Mouse (Mus musculus): ENCODE measurements around the gene Samd4b.
A peak's percentile ranks its signal among the peaks of the same experiment; 100 is the strongest.

Samd4b gene

DNA sequence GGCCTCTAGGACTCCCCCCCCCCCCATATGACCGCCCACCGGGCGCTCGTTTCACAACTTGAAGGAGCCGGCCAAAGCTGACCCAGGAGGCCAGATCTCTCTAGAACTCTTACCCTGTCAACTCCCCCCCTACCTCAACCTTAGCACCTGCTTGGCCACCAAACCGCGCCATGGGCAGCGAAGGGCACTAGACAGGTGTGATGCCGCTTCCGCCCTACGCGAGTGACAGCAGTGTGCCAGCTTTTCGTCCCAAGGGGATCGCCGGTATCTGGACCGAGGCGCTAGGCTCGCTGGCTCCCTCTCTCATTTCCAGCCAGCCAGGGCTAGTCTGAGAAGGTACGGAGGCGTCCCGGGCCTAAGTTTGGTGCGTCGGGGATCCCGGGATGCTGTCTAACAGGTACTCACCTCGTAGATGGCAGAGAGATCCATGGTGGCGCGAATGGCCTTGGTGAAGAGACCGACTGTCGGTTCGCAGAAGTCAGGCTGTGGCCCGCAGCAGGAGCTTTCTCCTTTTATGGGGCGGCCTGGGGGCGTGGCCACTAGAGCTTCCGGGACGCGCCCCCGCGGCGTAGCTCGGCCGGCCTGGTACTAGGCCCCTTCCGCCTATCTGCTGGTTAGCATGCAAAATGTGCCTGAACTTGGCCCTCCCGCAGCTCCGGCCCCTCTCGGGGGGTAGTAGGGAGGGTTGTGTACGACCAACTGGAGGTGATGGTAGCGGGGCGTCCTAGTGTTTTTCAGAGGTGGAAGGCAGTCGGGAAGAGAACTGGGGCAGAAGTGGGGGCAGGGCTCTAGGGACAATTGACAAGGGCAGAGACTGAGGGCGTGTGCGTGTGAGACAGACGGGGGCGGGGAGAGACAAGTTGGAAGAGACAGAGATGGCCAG is 218.9 kb downstream of the Samd4b start:
- peak; percentile 88 for DNase-seq (ENCODE audit: low read depth, low spot score)

DNA sequence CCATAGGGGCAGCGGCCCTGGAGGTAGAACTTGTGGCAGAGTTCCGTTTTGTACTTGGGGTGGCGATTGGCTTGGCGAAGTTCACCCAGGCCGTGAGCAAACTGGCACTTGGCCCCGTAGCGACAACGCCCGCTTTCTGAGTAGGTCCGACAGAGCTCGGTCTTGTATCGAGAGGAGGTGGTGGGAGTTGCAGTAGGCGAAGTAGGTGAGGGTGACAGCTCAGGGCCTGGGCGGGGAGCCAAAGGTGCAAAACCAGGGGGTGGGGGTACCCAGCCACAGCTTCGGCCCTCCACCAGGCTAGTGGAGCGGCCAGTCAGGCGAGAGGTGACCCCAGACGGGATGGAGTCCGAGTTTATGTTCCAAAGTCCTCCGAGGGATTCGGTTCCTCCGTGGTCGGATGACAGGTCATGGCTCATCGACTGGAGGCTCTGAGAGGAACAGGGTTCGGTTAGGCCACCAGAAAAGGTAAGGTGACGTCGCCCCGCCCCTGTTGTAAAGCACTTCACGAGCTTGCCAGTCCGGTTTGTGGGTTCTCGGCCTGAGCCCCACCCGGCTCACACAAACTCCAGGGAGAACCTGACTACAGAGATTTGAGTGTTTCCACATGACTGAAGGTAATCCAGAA is 219.8 kb downstream of the Samd4b start:
- no peak for DNase-seq (ENCODE audit: low read depth, low spot score)

DNA sequence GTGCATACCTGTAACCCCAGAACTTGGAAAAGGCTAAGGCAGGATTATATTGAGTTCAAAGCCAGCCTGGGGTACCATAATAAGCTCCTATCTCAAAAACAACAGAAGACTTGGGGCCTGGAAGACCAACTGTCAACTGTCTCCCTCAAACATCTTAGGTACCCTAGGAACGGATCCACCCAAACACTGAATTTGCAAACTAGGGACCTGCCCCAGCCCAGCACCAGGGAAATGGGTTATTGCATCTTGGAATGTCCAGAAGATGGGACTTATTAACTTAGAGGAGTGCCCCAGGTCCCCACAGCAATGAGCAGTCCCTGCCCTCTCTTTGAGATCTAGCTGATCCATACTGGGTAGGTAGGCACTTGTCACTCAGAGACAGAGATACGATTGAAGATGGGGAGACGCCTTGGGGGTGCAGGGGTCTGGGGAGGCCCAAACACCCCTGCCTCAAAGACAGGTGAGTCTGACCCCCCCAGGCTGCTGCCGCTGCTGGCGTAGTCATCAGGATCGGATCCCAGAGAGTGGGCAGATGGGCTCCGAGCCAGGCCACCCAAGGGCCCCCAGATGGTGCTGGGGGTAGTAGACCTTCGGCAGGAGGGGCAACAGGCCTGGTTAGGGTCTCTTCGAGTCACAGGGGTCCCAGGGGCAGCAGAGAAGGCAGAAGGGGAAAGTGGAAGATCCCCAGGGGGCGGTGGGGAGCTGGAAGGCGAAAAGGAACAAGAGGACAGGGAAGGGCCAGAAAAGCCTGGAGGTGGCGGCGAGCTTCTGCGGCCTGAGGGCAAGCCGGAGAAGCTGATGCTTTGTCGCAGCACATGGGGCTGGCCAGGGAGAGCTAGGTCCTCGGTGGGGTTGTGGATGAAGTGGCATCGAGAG is 220.5 kb downstream of the Samd4b start:
- DNase-seq (ENCODE audit: low read depth, low spot score) = no peak

DNA sequence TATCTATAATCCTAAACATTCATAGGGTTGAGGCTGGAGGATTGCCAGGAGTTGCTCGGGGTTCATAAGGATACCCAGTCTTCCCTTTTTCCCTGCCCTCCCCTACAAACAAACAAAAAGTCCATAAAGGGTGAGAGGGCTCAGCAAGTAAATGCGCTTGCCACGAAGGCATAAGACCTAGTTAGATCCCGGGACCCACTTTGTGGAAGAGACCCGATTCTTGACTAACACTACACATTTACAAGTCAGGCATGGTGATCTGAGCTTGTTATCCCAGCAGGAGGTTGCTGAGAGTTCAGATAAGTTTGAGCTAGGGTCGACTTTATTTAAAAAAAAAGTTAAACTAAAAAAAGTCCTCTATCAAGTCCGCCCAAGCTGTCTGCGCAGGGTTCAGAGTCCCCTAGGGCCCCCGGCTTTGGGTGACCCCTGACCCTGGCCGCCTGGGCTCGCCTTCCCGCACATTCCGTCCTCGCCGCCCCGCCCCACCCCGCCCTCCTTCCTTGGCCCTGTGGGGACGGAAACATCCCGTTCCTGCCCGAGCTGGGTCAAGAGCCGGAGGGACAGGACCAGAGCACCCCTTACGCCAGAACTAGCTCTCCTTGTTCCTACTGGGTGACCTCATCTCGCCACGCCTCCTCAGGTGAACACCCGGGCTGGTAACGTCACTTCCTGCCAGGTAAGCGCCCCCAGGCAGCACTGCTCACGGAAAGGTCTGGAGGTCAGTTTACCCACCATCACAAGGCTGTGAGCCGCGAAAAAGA is 221.8 kb downstream of the Samd4b start:
- DNase-seq (ENCODE audit: low read depth, low spot score) = no peak

DNA sequence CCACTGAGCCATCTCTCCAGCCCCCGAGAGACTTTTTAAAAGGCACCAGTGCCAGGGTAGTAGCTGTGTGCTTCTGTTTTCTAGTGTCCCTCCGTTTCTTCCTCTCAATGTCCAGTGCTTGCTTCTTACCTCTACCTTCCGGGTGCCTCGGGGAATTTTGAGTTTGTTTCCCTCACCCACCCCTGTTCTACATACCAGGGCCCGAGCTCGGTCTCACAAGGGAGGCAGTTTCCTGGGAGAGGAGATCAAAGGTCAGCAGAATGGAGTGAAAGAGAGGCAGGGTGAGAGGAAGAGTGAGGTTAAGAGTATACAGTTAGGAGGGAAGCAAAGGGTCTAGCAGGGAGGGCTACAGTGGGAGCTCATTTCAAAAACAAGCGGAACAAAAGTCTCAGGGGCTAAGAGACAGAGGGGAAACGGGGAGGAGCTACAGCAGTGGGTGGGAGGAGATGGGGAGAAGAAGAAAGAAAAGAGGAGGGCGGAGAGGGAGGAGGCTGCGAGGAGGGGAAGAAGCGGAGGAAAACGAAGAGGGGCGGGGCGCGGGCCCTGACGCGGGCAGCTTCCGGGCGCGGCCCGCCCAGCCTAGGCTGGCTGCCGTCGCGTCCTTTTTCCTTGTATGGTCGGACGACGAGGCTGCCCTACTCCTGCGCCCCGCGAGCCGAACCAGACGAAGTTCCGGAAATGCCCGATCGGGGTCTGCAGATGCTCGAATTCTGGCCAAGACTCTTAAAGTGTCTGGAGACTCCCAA is 222.6 kb downstream of the Samd4b start:
- DNase-seq (ENCODE audit: low read depth, low spot score) = peak; percentile 83

DNA sequence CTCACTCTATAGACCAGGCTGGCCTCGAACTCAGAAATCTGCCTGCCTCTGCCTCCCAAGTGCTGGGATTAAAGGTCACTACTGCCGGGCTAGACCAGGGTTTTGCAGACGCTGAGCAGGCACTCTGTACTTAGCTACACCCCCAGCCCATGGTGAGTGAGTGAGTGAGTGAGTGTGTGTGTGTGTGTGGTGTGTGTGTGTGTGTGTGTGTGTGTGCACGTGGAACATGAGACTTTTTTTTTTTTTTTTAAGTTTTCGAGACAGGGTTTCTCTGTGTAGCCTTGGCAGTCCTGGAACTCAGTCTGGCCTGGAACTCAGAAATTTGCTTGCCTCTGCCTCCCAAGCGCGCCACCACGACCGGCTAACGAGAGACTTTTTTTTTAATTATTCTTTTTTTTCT is 223.3 kb downstream of the Samd4b start:
- no peak for DNase-seq (ENCODE audit: low read depth, low spot score)

DNA sequence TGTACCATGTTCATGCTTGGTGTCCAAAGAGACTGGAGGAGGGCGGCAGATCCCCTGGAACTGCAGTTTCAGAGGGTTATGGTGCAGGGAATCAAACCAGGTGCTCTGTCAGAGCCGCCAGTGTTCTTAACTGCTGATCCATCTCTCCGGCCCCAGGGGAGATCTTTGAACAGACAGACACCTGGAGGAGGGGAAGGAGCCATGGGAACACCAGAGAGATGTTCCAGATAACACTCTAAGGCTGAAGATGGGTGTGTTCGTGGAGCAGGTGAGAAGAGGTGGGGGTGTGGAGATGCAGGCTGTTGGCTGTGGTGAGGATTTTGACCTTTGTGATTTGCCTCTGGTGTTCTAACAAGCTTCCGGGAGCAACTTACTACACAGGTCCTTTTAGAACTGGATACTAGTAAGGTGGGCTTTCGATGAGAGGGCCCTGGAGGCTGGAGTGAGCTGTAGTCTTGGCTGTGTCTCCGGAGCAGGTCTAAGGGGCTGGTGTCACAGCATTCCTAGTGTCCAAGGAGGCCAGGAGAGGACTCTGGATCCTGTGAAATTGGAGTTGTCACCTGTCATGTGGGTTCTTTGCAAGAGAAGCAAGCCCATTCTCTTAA is 224.0 kb downstream of the Samd4b start:
- DNase-seq (ENCODE audit: low read depth, low spot score) = no peak

DNA sequence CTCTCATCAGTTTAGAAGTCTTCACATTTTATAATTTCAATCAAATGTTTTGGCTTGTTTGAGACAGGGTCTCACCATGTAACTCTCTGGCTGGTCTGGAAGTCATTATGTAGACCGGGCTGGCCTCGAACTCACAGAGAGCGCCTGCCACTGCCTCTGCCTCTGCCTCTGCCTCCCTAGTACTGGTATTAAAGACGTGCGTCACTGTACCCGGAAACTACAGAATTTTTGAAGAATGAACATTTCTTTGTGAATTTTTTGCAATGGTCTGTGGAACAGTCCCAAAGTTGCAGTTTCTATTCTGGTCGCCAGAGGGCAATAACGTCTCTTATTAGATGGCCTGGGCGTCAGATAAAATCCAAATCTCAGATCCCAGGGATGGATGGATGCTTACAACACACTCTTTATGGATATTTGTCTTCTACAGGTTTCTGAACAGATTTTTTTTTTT is 224.8 kb downstream of the Samd4b start:
- peak; percentile 93 for DNase-seq (ENCODE audit: low read depth, low spot score)

DNA sequence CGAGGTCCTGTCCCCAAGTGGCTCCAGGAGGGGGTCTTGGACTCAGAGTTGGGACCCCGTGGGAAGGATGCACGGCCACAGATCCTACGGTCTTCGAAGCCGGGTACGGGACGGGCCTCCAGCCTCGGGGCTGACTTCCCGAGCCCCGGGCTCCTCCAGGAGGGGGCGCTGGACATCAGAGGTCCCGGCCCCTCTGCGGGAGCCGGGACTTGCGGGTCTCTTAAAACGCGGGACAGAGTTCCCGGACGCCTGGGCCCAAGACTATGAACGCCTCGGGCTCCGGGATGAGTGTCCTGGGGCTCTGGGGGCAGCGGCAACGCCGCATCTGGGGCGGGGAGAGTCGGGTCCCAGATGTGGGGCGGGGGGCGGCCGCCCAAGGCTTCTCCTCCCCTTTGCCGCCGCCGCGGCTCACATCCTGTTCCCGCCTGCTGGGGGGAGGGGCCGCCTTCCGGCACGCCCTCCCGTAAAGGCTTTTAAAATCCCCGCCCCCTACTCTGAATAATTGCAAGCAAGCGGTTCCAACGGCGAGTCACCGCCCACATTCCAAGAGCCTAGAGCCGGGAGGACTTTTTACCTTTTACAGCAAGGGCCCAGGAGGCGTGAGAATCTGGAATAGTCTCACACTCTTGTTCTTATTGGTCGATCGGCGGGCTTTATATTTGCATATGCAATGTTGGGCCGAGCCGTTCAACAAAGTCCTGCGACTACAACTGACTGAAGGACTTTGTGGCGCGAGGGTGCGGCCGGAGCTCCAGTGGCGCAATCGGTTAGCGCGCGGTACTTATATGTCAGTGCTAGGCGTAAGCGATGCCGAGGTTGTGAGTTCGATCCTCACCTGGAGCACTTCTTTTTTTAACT is 225.5 kb downstream of the Samd4b start, which contains the start of gene Plekhg2:
Gene Plekhg2, minus strand, starts transcription at position 349 of the 858 bp plus-strand sequence.
- DNase-seq (ENCODE audit: low read depth, low spot score) = peak; percentile 96

DNA sequence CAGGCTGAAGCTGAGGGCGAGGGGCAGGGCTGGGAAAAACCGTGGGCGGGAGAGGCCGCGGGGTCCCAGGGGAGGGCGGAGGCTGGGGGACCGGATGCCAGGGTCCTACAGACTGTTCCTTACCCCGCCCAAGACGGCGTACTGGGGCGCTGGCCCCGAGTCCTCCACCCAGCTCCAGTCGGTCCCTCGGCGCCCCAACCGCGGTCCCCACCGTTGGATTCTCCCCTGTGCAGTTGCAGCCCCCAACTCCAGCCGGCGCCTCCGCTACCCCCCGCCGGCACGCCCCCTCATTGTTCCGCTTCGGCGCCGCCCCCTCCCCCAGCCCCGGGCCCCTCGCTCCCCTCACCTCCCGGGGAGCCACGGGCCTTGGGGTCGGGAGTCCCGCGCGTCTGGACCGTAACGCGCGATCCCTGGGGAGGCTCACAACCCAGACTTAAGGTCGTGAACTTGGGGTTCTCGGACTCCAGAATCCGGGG is 226.4 kb downstream of the Samd4b start:
- DNase-seq (ENCODE audit: low read depth, low spot score) = no peak

DNA sequence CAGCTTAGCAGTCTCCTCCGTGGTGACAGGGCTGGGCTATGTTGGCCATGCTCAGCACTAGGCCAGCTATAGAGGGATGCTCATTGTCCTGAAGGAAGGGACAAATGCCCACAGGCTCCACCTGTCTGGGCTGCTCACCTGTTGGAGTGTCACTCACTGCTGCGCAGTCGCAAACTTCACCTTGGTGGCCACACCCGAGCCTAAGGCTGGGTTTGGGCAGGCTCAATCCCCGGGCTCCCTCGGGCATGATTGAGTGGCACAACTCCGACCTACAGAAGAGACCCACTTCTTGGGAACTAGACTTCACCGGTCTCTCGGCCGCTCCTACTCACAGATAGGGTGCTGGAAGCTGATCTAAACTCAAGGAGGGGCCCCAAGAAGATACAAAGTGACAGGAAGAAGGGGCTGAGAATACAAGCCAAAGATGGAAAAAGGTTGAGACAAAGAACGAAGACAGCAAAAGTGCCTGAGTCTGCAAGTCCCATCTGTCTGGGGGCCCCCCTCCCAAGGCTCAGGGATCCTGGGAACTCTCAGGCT is 226.9 kb downstream of the Samd4b start:
- DNase-seq (ENCODE audit: low read depth, low spot score) = no peak

DNA sequence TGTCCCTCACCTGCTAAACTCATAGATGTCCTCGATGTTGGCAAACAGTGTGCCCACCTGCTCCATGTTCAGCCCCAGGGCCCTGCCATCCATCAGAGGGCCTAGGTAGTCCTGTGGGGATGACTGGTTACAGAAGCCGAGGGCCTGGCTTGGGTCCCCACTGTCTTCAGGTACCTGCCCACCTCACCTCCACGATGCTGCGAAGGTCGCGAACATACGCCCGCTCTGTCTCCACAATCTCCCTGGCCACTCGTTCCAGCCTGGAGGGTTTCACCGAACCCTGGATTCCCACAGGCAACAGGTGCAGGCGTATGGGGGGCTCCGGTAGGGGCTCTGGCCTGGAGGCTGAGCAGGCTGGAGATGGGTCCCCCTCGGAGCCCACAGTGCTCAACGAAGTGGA is 227.9 kb downstream of the Samd4b start:
- no peak for DNase-seq (ENCODE audit: low read depth, low spot score)

DNA sequence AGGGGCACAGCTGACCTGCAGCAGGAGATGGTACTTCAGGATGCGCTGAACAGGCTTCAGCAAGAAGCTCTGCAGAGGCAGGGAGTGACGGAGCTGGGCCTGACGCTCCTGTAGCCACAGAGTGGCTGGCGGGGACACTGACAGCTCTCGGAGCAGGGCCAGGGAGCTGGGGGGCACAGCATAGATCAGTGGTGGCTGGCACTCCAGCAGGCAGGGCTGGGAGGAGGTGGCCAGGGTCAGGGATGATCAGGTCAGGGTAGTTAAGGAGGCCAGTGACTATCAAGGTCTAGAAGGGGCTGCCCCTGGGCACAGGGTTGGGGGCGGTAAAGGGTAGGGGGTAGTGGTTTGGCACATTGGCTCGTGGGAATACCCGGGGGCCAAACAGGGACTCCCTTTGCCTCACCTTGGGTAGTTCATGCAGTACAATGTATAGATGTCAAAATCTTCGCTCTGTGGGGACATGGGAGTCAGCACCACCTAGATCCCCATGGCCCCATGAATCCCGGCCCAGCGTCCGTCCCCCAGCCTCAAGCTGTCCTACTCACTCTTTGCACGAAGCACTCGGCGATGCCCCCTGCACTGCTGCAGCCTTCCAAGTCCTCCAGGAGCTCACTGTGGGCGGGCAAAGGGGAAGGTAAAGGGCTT is 229.5 kb downstream of the Samd4b start:
- DNase-seq (ENCODE audit: low read depth, low spot score) = no peak

DNA sequence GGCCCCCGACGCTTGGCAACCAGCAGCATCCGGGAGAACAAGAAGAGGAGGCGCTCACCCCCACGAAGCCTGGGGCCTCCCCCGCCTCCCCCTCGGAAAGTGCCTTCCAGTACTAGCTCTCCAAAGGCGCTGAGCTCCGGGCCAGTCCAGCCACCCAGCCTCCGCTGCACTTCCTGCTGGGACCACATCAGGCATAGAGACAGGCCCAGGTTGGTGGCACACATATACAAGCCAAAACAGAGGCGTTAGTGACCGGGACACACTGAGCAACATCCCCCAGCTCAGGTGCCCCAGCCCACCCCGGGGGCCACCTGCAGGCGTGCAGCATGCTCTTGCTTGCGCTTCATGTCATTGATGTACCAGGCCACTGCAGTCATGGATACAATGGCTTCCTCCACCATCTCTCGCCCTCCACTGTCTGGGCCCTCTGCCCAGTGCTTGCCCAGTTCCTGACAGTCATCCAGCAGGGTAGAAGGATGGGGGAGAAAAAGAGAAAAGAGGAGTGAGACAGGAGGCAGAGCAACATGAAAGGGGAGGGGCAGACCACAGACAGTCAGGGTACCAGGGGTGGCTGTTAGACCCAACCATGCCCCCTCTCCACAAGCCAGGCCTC is 230.2 kb downstream of the Samd4b start:
- DNase-seq (ENCODE audit: low read depth, low spot score) = no peak

DNA sequence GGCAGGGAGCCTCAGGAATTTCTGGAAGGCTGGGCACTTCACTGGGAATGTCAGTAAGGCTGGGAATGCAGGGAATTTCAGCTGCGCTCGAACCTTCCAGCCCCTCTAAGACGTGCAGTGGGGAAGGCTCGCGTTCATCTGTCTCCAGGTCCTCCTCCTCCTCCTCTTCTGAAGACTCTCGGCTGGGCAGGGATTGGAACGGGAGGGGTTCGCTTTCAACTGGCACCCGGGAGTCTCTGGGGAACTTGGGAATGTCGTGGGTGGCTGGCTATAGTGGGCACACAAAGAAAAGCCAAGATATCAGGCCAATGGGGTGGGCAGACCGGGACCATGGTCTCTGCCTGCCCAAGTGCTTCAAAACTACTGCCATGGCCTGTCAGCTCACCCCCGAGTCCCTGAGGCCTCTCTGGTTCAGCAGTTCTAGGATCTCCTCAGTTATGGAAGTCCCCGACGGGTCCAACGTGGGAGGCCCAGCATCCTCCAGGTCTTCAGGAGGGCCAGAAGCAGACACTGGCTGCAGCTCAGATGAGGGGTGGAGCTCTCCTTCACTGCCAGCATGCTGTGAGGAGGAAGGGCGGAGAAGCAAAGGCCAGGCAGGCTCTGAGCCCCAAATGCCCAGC is 235.4 kb downstream of the Samd4b start:
- no peak for DNase-seq (ENCODE audit: low read depth, low spot score)

DNA sequence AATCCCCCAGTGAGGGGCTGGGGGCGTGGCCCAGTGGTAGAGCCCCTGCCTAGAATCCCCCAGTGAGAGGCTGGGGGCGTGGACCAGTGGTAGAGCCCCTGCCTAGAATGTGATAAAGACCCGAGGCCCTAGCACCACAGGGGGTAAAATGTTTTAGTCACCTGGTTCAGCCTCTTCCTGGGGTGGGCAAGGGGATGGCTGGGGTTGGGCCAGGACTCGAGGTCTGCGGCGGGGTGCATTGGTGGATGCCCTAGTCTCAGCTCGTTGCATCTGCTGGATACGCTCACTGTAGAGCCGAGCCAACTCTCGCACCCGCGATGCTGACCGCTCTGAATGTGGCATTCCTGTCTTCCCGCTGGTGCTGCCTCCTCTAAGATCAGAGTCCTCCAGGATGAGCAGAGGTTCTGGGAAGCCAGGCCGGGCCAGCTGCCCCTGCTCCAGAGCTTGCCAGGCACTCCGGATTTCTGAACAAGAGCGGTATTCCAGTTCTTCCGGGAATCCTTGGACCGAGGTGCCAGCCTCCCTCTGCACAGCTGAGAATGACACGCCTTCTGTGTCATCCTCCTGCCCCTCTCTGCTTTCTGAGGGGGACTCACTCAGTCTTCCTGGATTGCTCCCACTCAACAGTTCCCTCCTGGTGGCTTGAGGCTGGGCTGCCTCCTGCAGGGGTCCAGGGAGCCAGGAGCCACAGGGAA is 236.2 kb downstream of the Samd4b start:
- no peak for DNase-seq (ENCODE audit: low read depth, low spot score)

DNA sequence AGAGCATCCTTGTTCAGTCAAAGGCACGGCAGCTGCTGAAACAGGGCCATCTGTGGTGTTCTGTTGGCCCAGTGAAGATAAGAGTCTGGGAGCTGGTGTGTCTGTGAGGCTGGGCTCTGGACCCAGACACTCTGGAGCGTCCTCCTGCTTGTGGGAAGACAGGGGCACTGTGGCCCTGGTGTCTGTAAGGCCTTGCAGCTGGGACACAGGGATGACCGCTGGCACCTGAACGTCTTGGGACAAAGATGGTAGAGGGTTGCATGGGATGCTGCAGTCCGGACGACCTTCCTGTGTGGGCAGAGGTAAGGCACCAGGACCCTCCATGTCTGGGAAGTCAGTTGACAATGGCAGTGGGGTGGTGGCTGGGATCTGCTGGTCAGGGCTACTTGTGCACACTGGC is 237.7 kb downstream of the Samd4b start:
- DNase-seq (ENCODE audit: low read depth, low spot score) = no peak

Measured in brain, adult 2 months (tissue).